Mouse (Mus musculus): ENCODE measurements at regions not wholly inside any gene's neighbourhood (a gene's known extent, or its start where the extent isn't known, plus 50 kb on each side); places are given as distances from the start of the nearest gene placed in this dataset. TPM values are rescaled to one million over a fixed set of nuclear protein-coding genes. Genes with fewer than 3 reads are reported as not detected.

GRCm38 (mm10) chr10:44604512-44604911, 76.2 kb upstream of the Prdm1 start:
- Histone ChIP-seq H3K27ac (no peak overlapping the region), H3K9me3 (no peaks in the 10 kb centered on the region), H3K27me3 (ENCODE audit: poor library complexity, severe bottlenecking) (no peaks in the 10 kb centered on the region; the same call in 1 of the 2 replicates), H3K36me3 (replicated peaks) (no peaks in the 10 kb centered on the region), H3K4me1 (no peaks in the 10 kb centered on the region), H3K4me3 (no peak overlapping the region)
- DNase-seq (ENCODE audit: extremely low spot score, low spot score): no peak
- 91% methylated on average over 11 of the region's 11 CpGs for WGBS

GRCm38 (mm10) chr10:44603461-44603860, 75.2 kb upstream of the Prdm1 start:
- Histone ChIP-seq H3K4me3 (no peak overlapping the region), H3K9me3 (no peaks in the 10 kb centered on the region), H3K4me1 (peaks cover 8% of the 10 kb centered on the region; the same call in 1 of the 2 replicates), H3K27ac (no peak overlapping the region), H3K36me3 (replicated peaks) (no peaks in the 10 kb centered on the region), H3K27me3 (ENCODE audit: poor library complexity, severe bottlenecking) (no peaks in the 10 kb centered on the region; the same call in 1 of the 2 replicates)
- no peak for DNase-seq (ENCODE audit: extremely low spot score, low spot score)
- 76% methylated on average over 5 of the region's 5 CpGs for WGBS

GRCm38 (mm10) chr10:44601550-44601949, 73.2 kb upstream of the Prdm1 start:
- WGBS: 87% methylated on average over 10 of the region's 10 CpGs
- no peaks in the 10 kb centered on the region; the same call in 1 of the 2 replicates for H3K27me3 ChIP-seq (ENCODE audit: poor library complexity, severe bottlenecking)
- H3K4me3 ChIP-seq: no peak overlapping the region
- H3K36me3 ChIP-seq (replicated peaks): no peaks in the 10 kb centered on the region
- no peak for DNase-seq (ENCODE audit: extremely low spot score, low spot score)
- H3K4me1 ChIP-seq: peaks cover 8% of the 10 kb centered on the region; the same call in 1 of the 2 replicates
- no peak overlapping the region for H3K27ac ChIP-seq
- H3K9me3 ChIP-seq: no peaks in the 10 kb centered on the region

GRCm38 (mm10) chr10:44599964-44600334, 71.6 kb upstream of the Prdm1 start:
- Histone ChIP-seq H3K4me3 (no peak overlapping the region), H3K4me1 (peaks cover 8% of the 10 kb centered on the region; the same call in 1 of the 2 replicates), H3K27me3 (ENCODE audit: poor library complexity, severe bottlenecking) (no peaks in the 10 kb centered on the region; the same call in 1 of the 2 replicates), H3K36me3 (replicated peaks) (no peaks in the 10 kb centered on the region), H3K9me3 (no peaks in the 10 kb centered on the region), H3K27ac (no peak overlapping the region)
- WGBS: 45% methylated on average over 4 of the region's 4 CpGs
- DNase-seq (ENCODE audit: extremely low spot score, low spot score): peak; percentile 22

- H3K4me3 ChIP-seq: no peak overlapping the region
- H3K9me3 ChIP-seq: no peaks in the 10 kb centered on the region
- H3K27me3 ChIP-seq (ENCODE audit: poor library complexity, severe bottlenecking): no peaks in the 10 kb centered on the region; the same call in 1 of the 2 replicates
- 66% methylated on average over 10 of the region's 10 CpGs for WGBS
- no peak for DNase-seq (ENCODE audit: extremely low spot score, low spot score)
- peak overlapping the region; percentile 68 for H3K27ac ChIP-seq
- no peaks in the 10 kb centered on the region for H3K36me3 ChIP-seq (replicated peaks)
- H3K4me1 ChIP-seq: peaks cover 8% of the 10 kb centered on the region; the same call in 1 of the 2 replicates
Measured at GRCm38 (mm10) chr10:44599331-44599963, 71.1 kb upstream of the Prdm1 start.

GRCm38 (mm10) chr10:44598615-44599014, 70.3 kb upstream of the Prdm1 start:
- Histone ChIP-seq H3K9me3 (no peaks in the 10 kb centered on the region), H3K27me3 (ENCODE audit: poor library complexity, severe bottlenecking) (no peaks in the 10 kb centered on the region; the same call in 1 of the 2 replicates), H3K4me3 (no peak overlapping the region), H3K36me3 (replicated peaks) (no peaks in the 10 kb centered on the region), H3K27ac (peak overlapping the region; percentile 68), H3K4me1 (peaks cover 8% of the 10 kb centered on the region; the same call in 1 of the 2 replicates)
- 88% methylated on average over 3 of the region's 3 CpGs for WGBS
- no peak for DNase-seq (ENCODE audit: extremely low spot score, low spot score)

- no peak for DNase-seq (ENCODE audit: extremely low spot score, low spot score)
- Histone ChIP-seq H3K9me3 (no peaks in the 10 kb centered on the region), H3K4me1 (peaks cover 8% of the 10 kb centered on the region; the same call in 1 of the 2 replicates), H3K36me3 (replicated peaks) (no peaks in the 10 kb centered on the region), H3K27me3 (ENCODE audit: poor library complexity, severe bottlenecking) (no peaks in the 10 kb centered on the region), H3K4me3 (no peak overlapping the region), H3K27ac (no peak overlapping the region)
- WGBS: 91% methylated on average over 2 of the region's 2 CpGs
Measured at GRCm38 (mm10) chr10:44595932-44596331, 67.6 kb upstream of the Prdm1 start.

GRCm38 (mm10) chr10:44589842-44590241, 61.5 kb upstream of the Prdm1 start:
- H3K4me1 ChIP-seq: no peaks in the 10 kb centered on the region
- 91% methylated on average over 6 of the region's 6 CpGs for WGBS
- DNase-seq (ENCODE audit: extremely low spot score, low spot score): no peak

GRCm38 (mm10) chr10:44589352-44589751, 61.1 kb upstream of the Prdm1 start:
- DNase-seq (ENCODE audit: extremely low spot score, low spot score): no peak
- no peaks in the 10 kb centered on the region for H3K27me3 ChIP-seq (ENCODE audit: poor library complexity, severe bottlenecking)
- H3K4me1 ChIP-seq: no peaks in the 10 kb centered on the region
- H3K4me3 ChIP-seq: no peak overlapping the region
- no peaks in the 10 kb centered on the region for H3K9me3 ChIP-seq
- no peak overlapping the region for H3K27ac ChIP-seq
- H3K36me3 ChIP-seq (replicated peaks): no peaks in the 10 kb centered on the region

More at GRCm38 (mm10) chr10:44589842-44590241, 61.5 kb upstream of the Prdm1 start:
- no peak overlapping the region for H3K4me3 ChIP-seq
- no peaks in the 10 kb centered on the region for H3K27me3 ChIP-seq (ENCODE audit: poor library complexity, severe bottlenecking)
- no peaks in the 10 kb centered on the region for H3K36me3 ChIP-seq (replicated peaks)
- H3K9me3 ChIP-seq: no peaks in the 10 kb centered on the region
- H3K27ac ChIP-seq: no peak overlapping the region

GRCm38 (mm10) chr10:44582736-44583135, 54.4 kb upstream of the Prdm1 start:
- H3K36me3 ChIP-seq (replicated peaks): no peaks in the 10 kb centered on the region
- no peak overlapping the region for H3K27ac ChIP-seq
- no peak overlapping the region for H3K4me3 ChIP-seq
- H3K9me3 ChIP-seq: no peaks in the 10 kb centered on the region
- no peak for DNase-seq (ENCODE audit: extremely low spot score, low spot score)
- WGBS: 82% methylated on average over 2 of the region's 2 CpGs
- H3K27me3 ChIP-seq (ENCODE audit: poor library complexity, severe bottlenecking): no peaks in the 10 kb centered on the region
- no peaks in the 10 kb centered on the region for H3K4me1 ChIP-seq

Small RNA genes lying in the stretch of these regions (microRNA-seq; reads per million reads assigned to microRNA genes)
- gene Gm24271: not detected
